Mouse (Mus musculus) urinary bladder, postnatal 4 days (tissue): Measurements from ENCODE around the gene Spag7.

Experiments
- DNase-seq, 2 experiments: peaks; one replicate each; pipeline ENCODE4 v3.0.0; 2021 to 2022; ENCODE audit warnings: low spot score in 2 of 2

The Spag7 gene

GRCm38 (mm10) chr11:70656456-70656927 lies 12.7 kb downstream of the Spag7 start:
- DNase-seq, result peak in 1 of 2 experiments; percentile 64

GRCm38 (mm10) chr11:70655571-70656455 lies 13.4 kb downstream of the Spag7 start:
- peak; percentile 75 to 78 for DNase-seq

- DNase-seq, result peak; percentile 81 to 85
These were observed 14.2 kb downstream of the Spag7 start for GRCm38 (mm10) chr11:70654923-70655570.

DNA sequence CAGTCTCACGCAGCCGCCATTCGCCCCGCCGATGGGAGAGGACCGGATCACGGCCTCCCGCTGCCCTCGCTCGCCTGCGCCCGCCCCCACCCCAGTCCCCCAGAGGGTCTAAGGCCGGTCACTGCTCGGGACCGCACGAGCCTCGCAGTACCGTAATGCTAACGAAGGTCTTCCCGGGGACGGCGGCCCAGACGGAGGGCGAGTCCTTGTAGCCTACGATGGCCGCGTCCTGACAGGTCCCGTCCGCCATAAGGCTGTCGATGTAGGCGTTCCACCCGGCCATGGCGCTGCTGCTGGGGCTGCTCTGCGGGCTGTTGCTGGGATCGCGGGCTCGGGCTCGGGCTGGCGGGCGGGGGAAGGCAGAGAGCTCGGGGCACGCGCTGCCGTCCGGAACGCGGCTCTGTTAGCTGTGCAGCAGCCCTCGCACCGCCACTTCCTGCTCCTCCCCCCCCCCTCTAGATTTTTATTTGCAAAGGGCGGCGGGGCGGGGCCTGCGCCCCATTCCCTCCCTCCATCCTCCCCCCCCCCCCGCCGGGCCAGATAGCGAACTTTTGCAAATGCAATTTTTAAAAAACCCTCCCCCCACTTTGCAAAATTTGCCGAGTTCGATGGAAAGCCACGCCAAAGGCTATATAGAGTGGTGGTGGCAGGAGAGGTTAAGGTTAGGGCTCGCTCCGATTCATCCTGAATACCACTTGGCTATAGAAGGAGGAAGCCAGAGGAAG lies 14.9 kb downstream of the Spag7 start, which contains the start of gene Pfn1:
Pfn1 (minus strand) TSS at position 447 of the 725 bp plus-strand sequence.
- peak; percentile 71 to 80 for DNase-seq

- DNase-seq, result peak in 1 of 2 experiments; percentile 70
These were observed 15.6 kb downstream of the Spag7 start for GRCm38 (mm10) chr11:70653345-70654197.

DNA sequence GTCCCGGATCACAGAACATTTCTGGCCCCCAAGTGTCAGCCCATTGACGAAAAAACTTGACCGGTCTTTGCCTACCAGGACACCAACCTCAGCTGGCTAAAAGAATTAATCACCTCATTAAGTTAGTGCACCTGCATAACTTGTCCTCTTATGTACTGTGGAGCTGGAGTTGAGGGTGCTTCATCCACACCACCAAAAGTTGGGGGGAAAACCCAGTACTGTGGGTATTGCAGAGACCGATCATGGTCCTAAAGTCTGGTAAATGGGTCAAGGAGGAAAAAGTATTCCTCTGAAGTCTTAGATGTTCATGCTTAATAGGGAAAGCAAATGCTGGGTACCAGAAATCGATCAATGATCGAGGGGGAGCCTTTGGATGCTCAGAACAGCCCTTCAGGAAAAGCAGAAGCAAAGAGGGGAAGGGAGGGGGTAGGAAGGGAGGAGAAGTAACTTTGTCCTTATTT lies 16.3 kb downstream of the Spag7 start:
- DNase-seq, result no peak

DNA sequence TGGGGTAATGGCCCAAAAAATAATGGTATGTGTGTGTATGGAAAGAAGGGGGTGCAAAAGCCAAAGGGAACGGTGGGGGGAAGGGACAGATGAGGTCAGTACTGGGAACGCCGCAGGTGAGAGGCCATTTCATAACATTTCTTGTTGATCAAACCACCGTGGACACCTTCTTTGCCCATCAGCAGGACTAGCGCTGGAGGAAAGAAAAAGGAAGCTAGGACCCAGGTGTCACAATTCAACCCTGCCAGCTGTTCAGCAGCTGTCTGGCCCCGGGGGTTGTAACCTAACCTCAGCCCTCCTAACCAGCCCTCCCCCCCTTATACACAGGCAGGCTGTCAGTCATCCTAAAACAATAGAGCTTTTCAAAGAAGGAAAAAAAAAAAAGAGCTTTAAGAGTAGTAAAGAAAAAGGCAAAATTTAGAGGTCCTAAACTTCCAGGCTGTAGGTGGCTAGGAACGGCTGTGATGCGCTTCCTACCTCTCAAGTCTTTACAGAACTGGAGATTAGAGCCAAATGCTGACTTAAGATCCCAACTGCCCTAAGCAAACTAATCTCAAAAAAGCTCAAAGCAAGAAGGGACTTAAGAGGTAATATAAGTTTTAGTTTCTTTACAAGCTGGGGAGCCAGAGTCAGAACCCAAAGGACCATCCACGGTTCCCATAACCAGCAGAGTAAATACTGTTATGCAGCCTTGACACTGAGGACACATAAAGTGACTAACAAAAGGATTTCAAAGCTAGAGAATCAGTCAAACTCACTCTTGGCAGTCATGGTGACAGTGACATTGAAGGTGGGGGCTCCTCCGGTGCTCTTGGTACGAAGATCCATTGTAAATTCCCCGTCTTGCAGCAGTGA lies 17.0 kb downstream of the Spag7 start:
- DNase-seq, result peak in 1 of 2 experiments; percentile 17

DNA sequence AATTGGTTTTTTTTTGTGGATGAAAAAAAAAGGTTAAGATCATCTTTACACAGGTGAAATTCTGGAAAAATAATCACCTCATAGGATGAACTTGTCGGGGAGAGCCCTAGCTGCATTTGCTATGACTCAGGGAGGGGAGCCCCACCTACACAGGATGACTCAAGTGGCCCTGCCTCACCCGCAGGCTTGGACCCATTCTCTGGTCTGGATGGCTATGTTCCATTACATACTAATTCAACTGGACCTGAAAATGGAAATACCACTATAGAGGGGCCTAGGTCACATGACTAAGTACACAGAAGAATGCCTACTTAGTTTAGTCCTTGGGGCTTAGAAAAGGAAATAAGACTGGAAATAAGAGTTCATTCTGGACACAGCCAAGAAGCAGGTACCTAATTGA lies 17.8 kb downstream of the Spag7 start:
- DNase-seq, result no peak

- DNase-seq, result no peak
These were observed 18.7 kb downstream of the Spag7 start for GRCm38 (mm10) chr11:70650322-70651175.

DNA sequence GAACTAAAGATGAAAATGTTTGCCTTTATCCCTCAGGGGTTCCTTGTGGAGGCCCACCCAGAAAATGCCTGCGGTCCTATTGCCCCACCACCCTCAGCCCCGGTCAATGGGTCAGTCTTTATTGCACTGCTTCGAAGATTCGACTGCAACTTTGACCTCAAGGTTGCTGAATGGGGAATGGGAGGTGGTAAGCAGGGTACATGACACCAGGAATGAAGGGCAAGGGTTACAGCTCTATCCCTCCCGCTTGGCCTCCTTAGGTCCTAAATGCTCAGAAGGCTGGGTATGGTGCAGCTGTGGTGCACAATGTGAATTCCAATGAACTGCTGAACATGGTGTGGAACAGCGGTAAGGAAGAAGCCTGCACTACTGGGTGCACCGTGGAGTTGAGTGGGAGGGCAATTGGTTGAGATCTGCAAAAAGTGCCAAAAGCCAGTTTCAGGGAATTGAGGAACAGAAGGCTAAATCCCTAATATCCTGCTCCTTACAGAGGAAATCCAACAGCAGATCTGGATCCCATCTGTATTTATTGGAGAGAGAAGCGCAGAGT lies 20.0 kb downstream of the Spag7 start:
- DNase-seq, result no peak

DNA sequence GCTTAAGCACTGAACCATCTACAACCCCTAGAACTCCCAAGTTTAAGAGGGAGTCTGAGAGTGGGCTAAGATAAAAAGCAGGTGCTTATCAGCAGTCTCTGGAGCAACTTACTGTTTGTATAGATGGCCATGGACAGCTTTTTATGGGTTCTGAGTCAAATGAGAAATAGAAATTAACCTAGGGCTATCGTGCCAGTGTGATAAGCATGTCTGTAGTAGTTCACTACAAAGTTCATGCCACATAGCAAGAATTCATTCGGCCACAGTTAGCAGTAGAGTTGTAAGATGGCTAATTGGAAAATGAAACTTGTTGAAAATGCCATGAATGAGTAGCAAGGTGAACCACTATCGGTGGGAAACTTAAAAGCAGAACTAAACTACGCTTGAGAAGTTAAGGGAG lies 20.7 kb downstream of the Spag7 start:
- no peak for DNase-seq

DNA sequence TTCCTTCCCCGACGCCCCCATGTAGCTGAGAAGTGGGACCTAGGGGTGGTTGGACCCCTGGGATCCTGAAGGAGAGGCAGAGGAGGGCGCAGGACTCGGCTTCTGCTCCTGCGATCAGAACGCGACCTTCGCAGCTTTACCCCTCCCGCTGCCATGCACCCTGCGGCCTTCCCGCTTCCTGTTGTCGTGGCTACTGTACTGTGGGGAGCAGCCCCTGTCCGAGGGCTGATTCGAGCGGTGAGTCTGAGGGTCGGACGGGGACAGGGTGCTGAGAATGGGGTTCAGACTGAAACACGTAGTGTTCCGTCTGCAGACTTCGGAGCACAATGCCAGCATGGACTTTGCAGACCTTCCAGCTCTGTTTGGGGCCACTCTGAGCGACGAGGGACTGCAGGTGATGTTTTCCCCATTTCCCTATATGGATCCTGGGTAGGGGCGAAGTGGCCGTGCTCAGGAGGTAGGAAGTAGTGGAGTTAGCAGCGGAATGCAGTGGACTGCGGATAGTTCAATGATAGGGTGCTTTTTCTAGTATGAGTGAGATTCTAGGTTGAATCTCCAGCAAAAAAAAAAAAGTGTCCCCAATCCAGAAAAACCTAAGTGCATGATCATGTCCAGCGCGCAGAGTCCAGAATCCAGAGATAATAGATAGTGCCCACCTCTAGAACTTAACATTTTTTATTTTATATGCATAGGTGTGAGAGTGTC lies 21.3 kb downstream of the Spag7 start:
- no peak for DNase-seq

DNA sequence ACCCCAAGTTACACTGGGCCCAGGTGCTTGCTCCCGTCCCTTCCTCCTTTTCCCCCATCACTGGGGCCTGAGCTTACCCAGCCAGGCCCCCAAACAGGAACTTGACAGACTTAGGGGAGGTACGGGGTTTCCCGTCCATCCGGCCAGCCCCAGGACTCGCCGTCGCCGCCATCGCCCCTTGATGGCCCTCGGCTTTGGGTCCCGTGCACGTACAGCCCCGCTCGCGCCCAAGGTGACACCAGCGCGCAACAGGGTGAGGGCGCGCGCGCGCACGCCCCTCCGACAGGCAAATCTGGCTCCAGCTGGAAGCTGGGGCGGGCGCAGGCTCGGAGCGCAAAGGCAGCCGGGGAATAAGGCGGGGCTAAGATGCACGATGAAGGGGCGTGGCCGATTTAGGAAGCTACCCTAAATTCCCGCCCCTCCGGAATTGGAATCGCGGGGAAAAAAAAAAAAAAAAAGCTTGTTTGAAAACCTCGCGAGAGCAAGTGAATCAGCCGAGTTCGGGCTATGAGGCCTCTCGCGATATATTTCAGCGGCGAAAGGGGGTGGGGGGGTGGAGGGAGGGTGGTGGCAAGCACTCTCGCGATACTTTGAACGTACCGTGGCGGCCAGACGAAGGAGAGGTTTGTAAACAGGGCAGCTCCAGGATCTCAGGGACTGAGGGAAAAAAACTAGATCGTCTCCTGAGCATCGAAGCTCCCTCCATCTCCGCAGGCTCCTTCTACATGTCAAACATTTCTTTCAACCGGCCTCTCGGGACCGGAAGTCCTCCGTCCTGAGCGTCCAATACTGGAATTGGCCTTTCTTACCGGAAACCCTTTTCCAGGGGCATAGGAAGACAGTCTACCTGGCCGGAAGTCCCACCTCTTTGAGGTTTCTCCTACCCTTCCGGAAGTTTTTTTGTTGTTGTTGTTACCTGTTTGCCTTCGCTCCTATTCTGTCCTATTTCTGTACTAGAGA lies 22.2 kb downstream of the Spag7 start, which contains the start of the genes Rnf167 and Slc25a11:
Rnf167 (plus strand) TSS at position 545 of the 960 bp plus-strand sequence.
Slc25a11 (minus strand) TSS at position 789 of the 960 bp plus-strand sequence.
- peak; percentile 96 for DNase-seq

DNA sequence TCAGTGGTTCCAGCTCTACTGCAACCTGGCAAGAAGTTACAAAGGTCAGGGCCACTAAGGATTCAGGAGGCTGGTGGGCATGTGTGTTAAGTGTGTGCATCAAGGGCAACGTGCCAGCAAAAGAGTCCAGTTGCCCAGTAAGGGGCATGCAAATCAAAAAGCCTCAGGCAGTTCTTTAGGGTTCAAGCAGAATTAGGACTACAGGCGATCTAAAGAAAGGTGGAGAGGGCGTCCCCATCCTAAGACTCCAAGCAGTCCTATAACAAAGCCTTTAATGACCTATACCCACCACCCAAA lies 23.0 kb downstream of the Spag7 start:
- DNase-seq, result no peak

DNA sequence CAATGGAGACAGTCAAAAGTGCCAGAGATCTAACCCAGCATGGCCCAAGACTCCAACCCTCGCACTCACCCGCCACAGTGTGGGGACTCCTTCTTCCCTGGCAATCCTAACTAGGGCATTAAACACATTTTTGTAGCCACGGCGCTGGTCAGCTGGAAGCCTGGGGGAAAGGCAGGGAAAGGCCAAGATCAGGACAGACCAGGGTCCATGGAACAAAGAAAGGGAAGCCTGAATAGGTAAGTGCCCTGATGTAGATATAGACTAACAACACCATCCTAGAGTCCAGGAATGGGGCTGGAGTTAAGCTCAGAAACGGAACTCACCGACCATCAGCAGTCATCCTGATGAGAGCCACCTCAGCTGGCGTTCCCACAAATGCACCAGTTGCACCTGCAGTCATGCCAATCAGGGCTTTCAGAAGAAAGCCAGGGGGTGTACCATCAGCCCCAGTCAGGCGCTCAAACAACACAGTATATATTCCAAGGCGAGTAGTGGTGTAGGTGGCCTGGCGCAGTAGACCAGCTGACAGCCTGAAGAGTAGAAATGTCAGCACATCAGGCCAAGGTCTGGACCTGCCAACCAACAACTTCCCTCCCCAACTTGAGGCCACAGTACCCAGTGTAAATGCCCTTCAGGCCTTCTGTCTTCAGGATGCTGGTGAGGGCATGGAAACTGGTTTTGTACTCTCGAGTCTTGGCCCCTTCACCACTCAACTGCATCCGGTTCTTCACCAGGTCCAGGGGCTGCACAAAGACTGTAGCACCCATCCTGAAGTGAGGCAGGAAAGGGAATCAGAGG lies 23.6 kb downstream of the Spag7 start:
- no peak for DNase-seq

GRCm38 (mm10) chr11:70644564-70645103 lies 24.6 kb downstream of the Spag7 start:
- no peak for DNase-seq
